Mouse (Mus musculus): ENCODE measurements at regions not wholly inside any gene's neighbourhood (a gene's known extent, or its start where the extent isn't known, plus 50 kb on each side); places are given as distances from the start of the nearest gene placed in this dataset. TPM values are rescaled to one million over a fixed set of nuclear protein-coding genes. Genes with fewer than 3 reads are reported as not detected.

DNA sequence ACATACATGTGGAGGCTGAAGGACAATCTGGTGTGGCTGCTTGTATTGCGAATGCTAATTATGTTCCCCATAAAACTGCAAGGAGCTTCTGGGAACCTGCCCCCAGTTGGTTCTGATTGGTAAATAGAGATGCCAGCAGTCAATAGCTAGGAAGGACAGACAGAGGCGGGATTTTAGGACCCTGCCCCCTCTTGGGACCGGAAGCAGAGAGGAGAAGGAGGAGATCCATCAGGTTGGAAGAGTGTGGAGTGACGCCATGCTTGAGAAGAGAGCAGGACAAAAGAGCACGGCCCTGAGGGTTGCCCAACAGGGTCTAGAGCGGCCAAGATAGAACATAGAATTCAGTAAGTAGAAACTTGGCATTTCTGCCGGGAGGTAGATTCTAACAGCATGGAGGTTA lies 50.4 kb upstream of the Zfp64 start:
- Histone ChIP-seq H3K27me3 (replicated peaks) (0 out of 2 replicates have a peak, but pooled peaks cover 11% of the 10 kb centered on the region), H3K9ac (no peak overlapping the region), H3K9me3 (replicated peaks) (no peaks in the 10 kb centered on the region), H3K4me1 (no peaks in the 10 kb centered on the region), H3K36me3 (no peaks in the 10 kb centered on the region), H3K4me3 (no peak overlapping the region), H3K27ac (no peak overlapping the region), H3K4me2 (no peak overlapping the region)
- no peak for ATAC-seq
- WGBS (ENCODE audit: insufficient replicate concordance): 74% methylated on average over 7 of the region's 7 CpGs

Small RNA genes lying in the stretch of these regions (microRNA-seq; reads per million reads assigned to microRNA genes)
- not detected for gene Gm26469

Measured in liver, embryonic 12.5 days (tissue).